Comparison of ENCODE assay signal across 22 mouse cellular contexts in genomic region chr13:48745566-48745965, GRCm38 (mm10).
"Had no signal": no experiment of that assay in that cellular context is flagged by ENCODE, and none has a peak within 500 bp of the region (broad histone marks: within the 10 kb centered on the region; RNA-seq: fewer than 3 reads in every experiment).

No protein-coding gene starts in this region.

- DNase-seq: heart, adult 11 months; heart, adult 2 months; heart, postnatal 14 days; heart, postnatal 36 days; kidney, adult 11 months; kidney, adult 2 months; kidney, adult 9 months; kidney, postnatal 14 days; kidney, postnatal 36 days; liver had no signal

- H3K27ac ChIP-seq: heart, adult 2 months; heart, embryonic 13.5 days; heart, embryonic 15.5 days; hindbrain, embryonic 13.5 days; hindbrain, embryonic 15.5 days; hindbrain, postnatal 0 days; kidney, embryonic 15.5 days; kidney, postnatal 0 days; left cerebral cortex, adult 2 months; limb, embryonic 10.5 days; limb, embryonic 12.5 days had no signal

- ATAC-seq: hindbrain, postnatal 0 days; intestine, embryonic 16.5 days had no signal

- H3K9me3 ChIP-seq: heart, embryonic 13.5 days; heart, embryonic 15.5 days; hindbrain, embryonic 15.5 days; kidney, embryonic 15.5 days; limb, embryonic 10.5 days; limb, embryonic 12.5 days had no signal

- H3K4me1 ChIP-seq: heart, embryonic 13.5 days; heart, embryonic 15.5 days; hindbrain, embryonic 13.5 days; hindbrain, embryonic 15.5 days had no signal

- H3K4me3 ChIP-seq: heart, adult 2 months; heart, embryonic 13.5 days; heart, embryonic 15.5 days; hindbrain, embryonic 13.5 days; hindbrain, embryonic 15.5 days; kidney, embryonic 15.5 days; left cerebral cortex, adult 2 months; limb, embryonic 10.5 days; limb, embryonic 12.5 days had no signal

- H3K36me3 ChIP-seq: heart, embryonic 13.5 days; heart, embryonic 15.5 days; hindbrain, embryonic 13.5 days; hindbrain, embryonic 15.5 days; kidney, embryonic 15.5 days; limb, embryonic 10.5 days; limb, embryonic 12.5 days had no signal

- H3K27me3 ChIP-seq: hindbrain, embryonic 15.5 days had no signal

- H3K4me2 ChIP-seq: heart, embryonic 11.5 days; heart, embryonic 13.5 days; heart, embryonic 15.5 days; hindbrain, embryonic 13.5 days; hindbrain, embryonic 15.5 days; kidney, embryonic 15.5 days; limb, embryonic 12.5 days had no signal

- H3K9ac ChIP-seq: heart, embryonic 13.5 days; heart, embryonic 15.5 days; hindbrain, embryonic 13.5 days; hindbrain, embryonic 15.5 days; kidney, embryonic 15.5 days; limb, embryonic 12.5 days had no signal
